Mouse (Mus musculus) lung, embryonic 14.5 days (tissue): Measurements from ENCODE around the gene Commd1. TPM values are rescaled to one million over a fixed set of nuclear protein-coding genes. Genes with fewer than 3 reads are reported as not detected.

Experiments used
- ATAC-seq: fragments of 200-750 bp; cut with Nextera tagmentation; 2 replicates; pipeline ENCODE4 v1.8.0; 2017; ENCODE audit warnings: mild to moderate bottlenecking, moderate TSS enrichment, moderate library complexity; ENCODE audit not compliant: insufficient read depth
- DNase-seq: peaks from one replicate; pipeline ENCODE4 v3.0.0-alpha.2; 2015
- H3K27ac ChIP-seq: fragments of 300-500 bp; sonication (generic); 2 replicates; pipeline ENCODE4 v1.5.1; 2014; ENCODE audit warnings: low read depth, mild to moderate bottlenecking, moderate library complexity
- H3K27me3 ChIP-seq: fragments of 300-500 bp; sonication (generic); 2 replicates; pipeline ENCODE4 v1.6.1; 2014; ENCODE audit warnings: low read length, control low read depth; ENCODE audit not compliant: insufficient read depth
- H3K36me3 ChIP-seq: fragments of 300-500 bp; sonication (generic); 2 replicates; pipeline ENCODE4 v1.6.1; 2014; ENCODE audit warnings: control low read depth; ENCODE audit not compliant: insufficient read depth
- H3K4me1 ChIP-seq: fragments of 300-500 bp; sonication (generic); 2 replicates; pipeline ENCODE4 v1.6.1; 2014; ENCODE audit warnings: antibody characterized with exemption, control low read depth; ENCODE audit not compliant: insufficient read depth
- H3K4me2 ChIP-seq: fragments of 300-500 bp; sonication (generic); 2 replicates; pipeline ENCODE4 v1.6.1; 2014; ENCODE audit warnings: mild to moderate bottlenecking
- H3K4me3 ChIP-seq: fragments of 300-500 bp; sonication (generic); 2 replicates; pipeline ENCODE4 v1.5.1; 2014; ENCODE audit warnings: low read depth, low read length
- H3K9ac ChIP-seq: fragments of 300-500 bp; sonication (generic); 2 replicates; pipeline ENCODE4 v1.6.1; 2014
- H3K9me3 ChIP-seq: fragments of 300-500 bp; sonication (generic); 2 replicates; pipeline ENCODE4 v1.6.1; 2016; ENCODE audit warnings: low read depth, low read length, control low read depth
- CTCF ChIP-seq: IDR thresholded peaks from 2 replicates; pipeline ENCODE4 v1.5.1; 2016; ENCODE audit warnings: antibody characterized with exemption, low read depth
- WGBS: fragments of 180-500 bp; shearing (Covaris S2); extraction: QIAGEN DNeasy Blood & Tissue Kit; methylation state at CpG from one replicate; pipeline ENCODE4 v1.1.7; 2014; 5-methylcytosine and 5-hydroxymethylcytosine counted together
- polyA plus RNA-seq: library from polyadenylated mRNA; unstranded; fragments of >200 nt; fragmentation: Nextera tagmentation; extraction: Ambion mirVana; gene quantifications from 2 replicates; pipeline ENCODE4 v1.2.1, GENCODE M21; 2014

Gene Commd1
- polyA plus RNA-seq, 1 experiment from 2014 or later = 422 TPM

- H3K9me3 ChIP-seq = no peaks in the 10 kb centered on the region
- ATAC-seq = no peak
Measured at GRCm38 (mm10) chr11:23017943-23018342, 35.8 kb upstream of the Commd1 start.

GRCm38 (mm10) chr11:23014996-23015395 is 32.8 kb upstream of the Commd1 start:
- Histone ChIP-seq H3K27ac (no peak overlapping the region), H3K9me3 (no peaks in the 10 kb centered on the region), H3K9ac (no peak overlapping the region), H3K4me2 (no peak overlapping the region), H3K27me3 (no peaks in the 10 kb centered on the region), H3K4me1 (no peaks in the 10 kb centered on the region), H3K4me3 (no peak overlapping the region), H3K36me3 (no peaks in the 10 kb centered on the region)
- DNase-seq (no peak), ATAC-seq (no peak)
- no peak for TF ChIP-seq CTCF
- WGBS = 75% methylated on average over 6 of the region's 6 CpGs

More at GRCm38 (mm10) chr11:23017943-23018342, 35.8 kb upstream of the Commd1 start:
- TF ChIP-seq CTCF = no peak
- H3K4me2 ChIP-seq = no peak overlapping the region
- H3K36me3 ChIP-seq = no peaks in the 10 kb centered on the region
- no peak overlapping the region for H3K9ac ChIP-seq
- DNase-seq = no peak
- no peak overlapping the region for H3K4me3 ChIP-seq
- no peaks in the 10 kb centered on the region for H3K4me1 ChIP-seq
- WGBS = 91% methylated on average over 4 of the region's 4 CpGs
- no peak overlapping the region for H3K27ac ChIP-seq
- no peaks in the 10 kb centered on the region for H3K27me3 ChIP-seq

- Histone ChIP-seq H3K27ac (no peak overlapping the region), H3K9ac (no peak overlapping the region), H3K4me3 (no peak overlapping the region), H3K27me3 (no peaks in the 10 kb centered on the region), H3K9me3 (no peaks in the 10 kb centered on the region), H3K4me1 (no peaks in the 10 kb centered on the region), H3K36me3 (no peaks in the 10 kb centered on the region), H3K4me2 (no peak overlapping the region)
- TF ChIP-seq CTCF = peak; percentile 52
- 88% methylated on average over 4 of the region's 4 CpGs for WGBS
- ATAC-seq (peak; percentile 38; the same call in 1 of the 2 replicates), DNase-seq (peak; percentile 30)
Measured at GRCm38 (mm10) chr11:23013580-23014294, 31.6 kb upstream of the Commd1 start.

GRCm38 (mm10) chr11:23013096-23013495 is 30.9 kb upstream of the Commd1 start:
- H3K27ac ChIP-seq = no peak overlapping the region
- WGBS = 55% methylated on average over 1 of the region's 1 CpGs
- TF ChIP-seq CTCF = no peak
- H3K9me3 ChIP-seq = no peaks in the 10 kb centered on the region
- H3K4me3 ChIP-seq = no peak overlapping the region
- H3K4me2 ChIP-seq = no peak overlapping the region
- H3K27me3 ChIP-seq = no peaks in the 10 kb centered on the region
- H3K9ac ChIP-seq = no peak overlapping the region
- ATAC-seq (no peak), DNase-seq (no peak)
- H3K36me3 ChIP-seq = no peaks in the 10 kb centered on the region
- no peaks in the 10 kb centered on the region for H3K4me1 ChIP-seq

- 15% methylated on average over 4 of the region's 4 CpGs for WGBS
- no peaks in the 10 kb centered on the region for H3K9me3 ChIP-seq
- DNase-seq = peak; percentile 19
- no peak for TF ChIP-seq CTCF
- H3K4me1 ChIP-seq = no peaks in the 10 kb centered on the region
- H3K4me2 ChIP-seq = peak overlapping the region; percentile 86
- no peaks in the 10 kb centered on the region for H3K27me3 ChIP-seq
- peak overlapping the region; percentile 64 for H3K9ac ChIP-seq
- no peak overlapping the region for H3K27ac ChIP-seq
- H3K4me3 ChIP-seq = peak overlapping the region; percentile 50
- H3K36me3 ChIP-seq = peaks cover 16% of the 10 kb centered on the region
- no peak for ATAC-seq
Measured at GRCm38 (mm10) chr11:23008824-23009200, 26.6 kb upstream of the Commd1 start.

GRCm38 (mm10) chr11:23008181-23008823 is 26.1 kb upstream of the Commd1 start:
- Histone ChIP-seq H3K9ac (peak overlapping the region; percentile 64), H3K27me3 (no peaks in the 10 kb centered on the region), H3K4me3 (peak overlapping the region; percentile 50), H3K4me1 (no peaks in the 10 kb centered on the region), H3K36me3 (peaks cover 21% of the 10 kb centered on the region), H3K4me2 (peak overlapping the region; percentile 86), H3K9me3 (no peaks in the 10 kb centered on the region), H3K27ac (peak overlapping the region; percentile 90)
- ATAC-seq (peak; percentile 95), DNase-seq (peak; percentile 91)
- TF ChIP-seq CTCF = 0 out of 2 replicates have a peak, but pooled peaks have one; percentile 7
- WGBS = under 1% methylated on average over 40 of the region's 40 CpGs

GRCm38 (mm10) chr11:23007481-23008180 is 25.4 kb upstream of the Commd1 start, which contains the start of gene Fam161a:
TSS of gene Fam161a (plus strand) at chr11:23007531.
- DNase-seq (peak; percentile 94), ATAC-seq (peak; percentile 94)
- WGBS = 2% methylated on average over 22 of the region's 22 CpGs
- Histone ChIP-seq H3K4me3 (peak within 1 kb of the TSS; percentile 50), H3K9me3 (no peaks in the 10 kb centered on the region), H3K4me1 (no peaks in the 10 kb centered on the region), H3K27me3 (no peaks in the 10 kb centered on the region), H3K27ac (peak within 1 kb of the TSS; percentile 90), H3K9ac (peak within 1 kb of the TSS; percentile 64), H3K4me2 (peak within 1 kb of the TSS; percentile 86), H3K36me3 (peaks cover 24% of the 10 kb centered on the region)
- no peak for TF ChIP-seq CTCF
